Mouse (Mus musculus) Muller cell, postnatal 12 days (primary cell): Measurements from ENCODE around the gene Dcaf12l1.
A peak's percentile ranks its signal among the peaks of the same experiment; 100 is the strongest.
"Not testable (repeated sequence)": the region's sequence is repeated elsewhere in the genome, so short reads cannot be mapped to it uniquely, and the experiment has no call there.

Experiments
- DNase-seq: peaks from one replicate; pipeline ENCODE4 v3.0.0-alpha.2; 2015; ENCODE audit errors: inconsistent ontology term

Dcaf12l1 gene

DNA sequence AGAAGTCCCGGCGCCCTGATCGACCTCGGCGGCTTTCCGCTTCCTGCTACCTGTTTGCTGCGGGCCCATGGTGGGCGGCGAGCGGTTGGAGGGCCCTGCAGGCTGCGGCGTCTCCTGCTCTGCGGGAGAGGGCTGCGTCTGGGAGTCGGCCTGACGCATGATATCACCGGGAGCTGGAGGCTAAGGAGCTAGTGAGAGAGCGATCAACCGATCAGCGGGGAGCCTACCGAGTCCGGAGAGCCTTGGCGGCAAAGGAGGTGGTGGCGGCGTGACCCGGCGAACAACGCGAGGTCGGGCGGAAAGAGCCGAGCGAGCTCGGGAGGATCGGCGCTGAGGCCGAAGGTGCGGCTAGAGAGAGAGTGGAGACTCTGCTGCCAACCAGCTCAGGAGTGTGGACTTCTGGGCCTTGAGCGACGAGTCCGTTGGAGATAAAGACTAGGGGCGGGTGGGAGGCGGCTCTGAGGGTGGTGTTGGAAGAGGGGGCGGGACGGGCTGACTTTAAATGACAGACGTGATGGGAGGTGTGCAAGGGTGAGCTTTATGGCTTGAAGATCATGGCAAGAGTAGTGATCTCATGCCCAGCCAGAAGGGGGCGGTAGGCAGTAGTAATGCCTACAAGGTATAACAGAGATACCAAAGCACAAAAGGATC, at the start of gene Dcaf12l1:
TSS of gene Dcaf12l1 (minus strand) at position 437 of the 651 bp plus-strand sequence.
- peak; percentile 66 for DNase-seq

DNA sequence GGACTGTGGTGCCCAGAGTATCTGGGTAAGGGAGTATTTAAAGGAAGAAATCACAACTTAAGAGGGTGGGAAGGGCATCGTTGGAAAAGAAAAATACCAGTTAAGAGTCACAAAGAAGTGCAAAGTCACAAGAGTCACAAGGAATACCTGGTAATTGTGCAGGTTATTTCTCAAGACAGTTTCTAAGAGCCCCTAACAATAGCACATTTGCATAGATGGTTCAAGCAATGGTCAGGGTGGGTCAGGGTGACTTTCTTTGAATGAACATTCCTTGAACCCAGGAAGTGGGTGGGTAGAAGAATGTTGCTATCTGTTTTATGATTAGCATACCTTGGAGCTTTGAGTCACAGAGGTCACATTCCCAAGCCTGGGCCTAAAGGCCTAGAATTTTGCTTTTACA, 19.4 kb upstream of the Dcaf12l1 start:
- DNase-seq: not testable (repeated sequence)

DNA sequence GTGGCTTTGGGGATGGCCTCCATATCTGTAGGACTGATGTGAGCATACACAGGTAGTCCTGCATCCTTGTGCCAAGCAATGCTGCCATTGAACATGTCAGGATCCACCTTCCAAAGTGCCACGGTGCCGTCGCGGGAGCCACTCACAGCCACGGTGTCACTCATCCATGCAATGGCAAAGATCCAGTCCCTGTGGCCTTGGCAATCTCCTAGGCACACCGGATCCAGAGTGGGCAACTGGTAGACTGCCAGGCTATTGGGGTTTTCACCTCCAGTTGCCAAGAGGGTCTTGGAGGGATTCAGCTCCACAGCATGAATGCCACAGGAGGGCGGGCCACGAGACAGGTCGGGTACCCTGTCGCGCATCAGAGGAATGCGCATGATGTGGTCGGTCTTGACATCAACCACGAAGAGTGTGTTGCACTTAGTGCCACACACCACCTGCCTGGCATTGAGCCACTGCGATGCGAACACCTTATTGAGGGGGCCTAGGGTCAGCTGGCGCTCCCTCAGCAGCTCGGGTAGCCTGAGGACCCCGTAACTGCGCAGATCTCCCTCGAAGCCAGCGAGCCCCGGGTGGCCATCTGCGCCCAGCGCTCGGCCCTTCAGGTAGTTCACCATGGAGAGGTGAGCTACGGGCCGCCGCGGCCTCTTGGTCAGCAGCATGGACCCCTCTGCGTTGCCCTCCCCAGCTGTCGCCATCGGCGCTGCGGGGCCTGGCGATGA, 799 bp downstream of the Dcaf12l1 start:
- DNase-seq: no peak
